Mouse (Mus musculus) right cerebral cortex, adult 18-20 months (tissue): ENCODE results near the gene Apaf1.

Experiments
- DNase-seq: peaks from one replicate; pipeline ENCODE4 v3.0.0; 2022; ENCODE audit warnings: mixed read lengths

Gene Apaf1

GRCm38 (mm10) chr10:90970560-90970959 is 112.0 kb downstream of the Apaf1 start:
- no peak for DNase-seq

- no peak for DNase-seq
These were observed 113.0 kb downstream of the Apaf1 start for GRCm38 (mm10) chr10:90969355-90970174.

- DNase-seq: peak; percentile 61
These were observed 114.3 kb downstream of the Apaf1 start for GRCm38 (mm10) chr10:90968247-90968646.

- DNase-seq: peak; percentile 91
These were observed 115.7 kb downstream of the Apaf1 start for GRCm38 (mm10) chr10:90966821-90967220.

GRCm38 (mm10) chr10:90965671-90966315 is 116.8 kb downstream of the Apaf1 start:
- peak; percentile 64 for DNase-seq

- no peak for DNase-seq
These were observed 118.1 kb downstream of the Apaf1 start for GRCm38 (mm10) chr10:90964511-90964910.

GRCm38 (mm10) chr10:90960374-90960773 is 122.2 kb downstream of the Apaf1 start:
- no peak for DNase-seq

- DNase-seq: no peak
These were observed 128.7 kb downstream of the Apaf1 start for GRCm38 (mm10) chr10:90953821-90954220.

GRCm38 (mm10) chr10:90953103-90953709 is 129.4 kb downstream of the Apaf1 start:
- no peak for DNase-seq

GRCm38 (mm10) chr10:90947608-90948373 is 134.8 kb downstream of the Apaf1 start:
- DNase-seq: peak; percentile 67

GRCm38 (mm10) chr10:90947043-90947442 is 135.5 kb downstream of the Apaf1 start:
- DNase-seq: no peak

- no peak for DNase-seq
These were observed 140.4 kb downstream of the Apaf1 start for GRCm38 (mm10) chr10:90942001-90942700.

- peak; percentile 44 for DNase-seq
These were observed 141.7 kb downstream of the Apaf1 start for GRCm38 (mm10) chr10:90940521-90941520.
